Mouse (Mus musculus) testis, adult 2 months (tissue): ENCODE data around the gene Rab15.

Experiments
- CTCF ChIP-seq: fragments of 200-500 bp; IDR thresholded peaks from 2 replicates; pipeline ENCODE4 v1.5.1; 2012; ENCODE audit warnings: low read depth, mild to moderate bottlenecking, inconsistent platforms, low read length, moderate library complexity; ENCODE audit not compliant: control insufficient read depth, insufficient read depth, insufficient replicate concordance
- POLR2A ChIP-seq: fragments of 200-500 bp; IDR thresholded peaks from 2 replicates; pipeline ENCODE4 v1.6.1; 2012; ENCODE audit warnings: low read depth, mild to moderate bottlenecking, inconsistent platforms, low read length, moderate library complexity; ENCODE audit not compliant: control insufficient read depth

DNA sequence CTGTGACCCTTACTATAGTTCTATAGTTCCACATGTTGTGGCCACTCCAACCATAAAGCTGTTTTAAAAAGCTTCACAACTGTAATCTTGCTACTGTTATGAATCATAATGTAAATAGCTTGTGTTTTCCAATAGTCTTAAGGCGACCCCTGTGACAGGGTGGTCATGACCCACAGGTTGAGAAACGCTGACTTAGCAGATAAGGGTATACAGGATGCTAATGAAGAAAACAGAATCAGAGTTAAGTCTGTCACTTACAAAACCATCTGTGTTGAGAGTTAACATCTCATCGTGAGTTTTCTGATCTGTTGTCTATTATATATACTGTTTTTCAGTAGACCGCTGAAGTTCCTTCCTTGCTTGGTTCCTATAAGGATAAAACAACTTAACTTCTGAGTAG is 16.6 kb upstream of the Rab15 start:
- TF ChIP-seq POLR2A (no peak), CTCF (no peak)
